Mouse (Mus musculus) erythroblast, embryonic 14.5 days (primary cell): ENCODE data around the gene Slc5a5. TPM values are rescaled to one million over a fixed set of nuclear protein-coding genes. Genes with fewer than 3 reads are reported as not detected.

Experiments
- H3K27me3 ChIP-seq: 2 replicates; pipeline ENCODE4 v1.6.1; 2012; ENCODE audit warnings: inconsistent platforms; ENCODE audit not compliant: control insufficient read depth
- H3K36me3 ChIP-seq: 2 replicates; pipeline ENCODE4 v1.6.1; 2012; ENCODE audit warnings: mild to moderate bottlenecking, inconsistent platforms; ENCODE audit not compliant: control insufficient read depth
- H3K4me1 ChIP-seq: 2 replicates; pipeline ENCODE4 v1.6.1; 2012; ENCODE audit warnings: inconsistent platforms; ENCODE audit not compliant: control insufficient read depth
- H3K4me3 ChIP-seq: replicated peaks from 2 replicates; pipeline ENCODE3; 2012; ENCODE audit warnings: moderate library complexity, mild to moderate bottlenecking, inconsistent platforms
- H3K9me3 ChIP-seq: 2 replicates; pipeline ENCODE4 v1.6.1; 2012; ENCODE audit warnings: low read length, inconsistent platforms, mixed read lengths; ENCODE audit not compliant: control insufficient read depth
- GATA1 ChIP-seq: IDR thresholded peaks from 2 replicates; pipeline ENCODE4 v1.6.1; 2012; ENCODE audit warnings: low read length, inconsistent platforms, mixed read lengths
- TAL1 ChIP-seq: IDR thresholded peaks from 3 replicates; pipeline ENCODE4 v1.6.1; 2012; ENCODE audit warnings: low read length, inconsistent platforms, mixed read lengths
- polyA plus RNA-seq: library from polyadenylated mRNA; stranded (reverse); fragments of >175 nt; gene quantifications from 2 replicates; pipeline ENCODE4 v1.2.3, GENCODE M21; 2012

The Slc5a5 gene
- polyA plus RNA-seq, 1 experiment: 0.03 TPM

DNA sequence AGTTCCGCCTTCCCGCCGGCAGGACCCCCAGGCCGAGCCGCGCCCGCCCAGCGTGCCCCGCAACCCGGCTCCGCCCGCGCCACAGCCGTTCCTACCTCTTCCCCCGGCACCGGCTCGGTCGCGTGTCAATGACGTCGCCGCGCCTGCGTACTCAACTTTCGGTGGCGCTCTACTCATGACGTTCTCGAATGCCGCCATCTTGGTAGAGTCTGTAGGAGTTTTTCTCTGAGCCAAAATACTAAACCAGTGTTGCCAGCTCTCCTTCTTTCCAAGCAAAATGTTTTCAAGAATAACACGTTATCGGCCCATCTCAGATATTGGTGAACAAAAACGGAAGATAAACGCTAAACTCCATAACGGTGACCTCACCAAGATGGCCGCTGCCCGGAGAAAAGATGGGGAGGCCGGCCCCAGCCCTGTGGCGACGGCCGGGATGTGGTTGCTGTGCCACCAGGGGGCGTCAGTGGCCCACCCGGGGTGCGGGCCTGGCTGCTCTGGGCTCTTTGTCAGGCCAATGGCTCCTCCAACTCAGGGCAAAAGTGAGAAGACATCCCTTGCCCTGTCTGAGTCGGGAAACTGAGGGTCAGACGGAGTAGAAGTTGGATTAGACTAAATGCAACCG lies 19.1 kb downstream of the Slc5a5 start, which contains the start of gene Ccdc124:
Gene Ccdc124, minus strand, starts transcription at position 572 of the 622 bp plus-strand sequence.
- peaks cover 18% of the 10 kb centered on the region for H3K36me3 ChIP-seq
- no peaks in the 10 kb centered on the region for H3K9me3 ChIP-seq
- peaks cover 63% of the 10 kb centered on the region for H3K4me1 ChIP-seq
- peaks cover 5% of the 10 kb centered on the region for H3K27me3 ChIP-seq
- H3K4me3 ChIP-seq: peak within 1 kb of the TSS; percentile 89
- no peak for TF ChIP-seq TAL1
- TF ChIP-seq GATA1: no peak

GRCm38 (mm10) chr8:70872643-70873363 lies 19.8 kb downstream of the Slc5a5 start:
- no peaks in the 10 kb centered on the region for H3K27me3 ChIP-seq
- peaks cover 67% of the 10 kb centered on the region for H3K4me1 ChIP-seq
- TF ChIP-seq GATA1: no peak
- TF ChIP-seq TAL1: no peak
- peak overlapping the region; percentile 89 for H3K4me3 ChIP-seq
- H3K9me3 ChIP-seq: no peaks in the 10 kb centered on the region
- peaks cover 24% of the 10 kb centered on the region for H3K36me3 ChIP-seq

DNA sequence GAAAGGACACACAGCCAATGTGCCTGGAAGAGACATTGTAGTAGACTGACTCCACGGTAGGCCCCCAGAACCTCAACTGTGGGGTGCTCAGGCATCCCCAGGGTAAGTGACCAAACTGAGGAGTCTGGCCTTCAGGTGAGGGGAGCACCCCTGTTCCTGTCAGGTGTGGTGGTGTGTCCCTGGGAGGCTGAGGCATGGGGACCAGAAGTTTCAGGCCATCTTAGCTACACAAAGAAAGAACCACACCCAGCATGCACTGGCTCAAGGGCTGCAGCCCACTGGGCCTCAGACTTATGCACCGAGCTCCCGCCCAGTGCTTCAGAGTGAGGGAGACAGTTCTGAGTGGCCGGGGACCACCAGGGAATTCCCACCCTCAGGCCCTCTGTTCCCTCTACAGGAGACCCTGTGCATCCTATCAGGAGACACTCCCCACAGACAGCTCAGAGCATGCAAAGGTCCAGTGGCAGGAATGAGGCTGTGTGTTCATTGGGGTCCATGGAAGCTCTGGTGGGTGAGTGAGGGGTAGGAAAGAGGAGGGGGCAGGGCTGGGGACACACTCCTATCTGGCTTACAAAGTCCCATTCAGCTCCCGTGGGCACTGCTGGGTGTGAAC lies 21.3 kb downstream of the Slc5a5 start:
- peaks cover 31% of the 10 kb centered on the region for H3K36me3 ChIP-seq
- peaks cover 73% of the 10 kb centered on the region for H3K4me1 ChIP-seq
- no peaks in the 10 kb centered on the region for H3K27me3 ChIP-seq
- H3K4me3 ChIP-seq: peak overlapping the region; percentile 47
- no peaks in the 10 kb centered on the region for H3K9me3 ChIP-seq
- no peak for TF ChIP-seq TAL1
- no peak for TF ChIP-seq GATA1

DNA sequence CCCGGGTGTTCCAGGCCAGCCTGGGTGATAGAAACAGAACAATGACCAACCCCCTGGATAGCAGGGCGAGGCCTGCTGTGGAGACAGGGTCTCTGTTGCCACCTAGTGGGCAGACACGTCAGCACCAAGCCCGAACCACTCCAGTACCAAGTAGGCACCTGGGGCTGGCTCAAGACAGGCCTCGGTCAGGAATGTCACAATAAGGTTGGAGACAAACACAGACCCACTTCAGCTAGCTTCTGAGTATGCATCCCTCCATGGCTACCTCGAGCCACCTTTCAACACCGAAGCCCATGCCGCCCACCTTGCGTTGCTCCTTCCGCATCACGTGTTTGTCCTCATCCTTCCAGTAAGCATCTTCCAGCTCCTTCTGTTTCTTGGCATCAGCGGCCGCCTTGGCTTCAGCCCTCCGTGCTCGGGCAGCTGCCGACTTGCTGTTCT lies 22.9 kb downstream of the Slc5a5 start:
- Histone ChIP-seq H3K9me3 (peaks cover 4% of the 10 kb centered on the region; the same call in 1 of the 2 replicates), H3K27me3 (peaks cover 11% of the 10 kb centered on the region), H3K4me1 (peaks cover 83% of the 10 kb centered on the region), H3K36me3 (peaks cover 31% of the 10 kb centered on the region), H3K4me3 (no peak overlapping the region)
- no peak for TF ChIP-seq GATA1

- no peak for TF ChIP-seq TAL1
- Histone ChIP-seq H3K4me1 (peaks cover 83% of the 10 kb centered on the region), H3K9me3 (peaks cover 5% of the 10 kb centered on the region; the same call in 1 of the 2 replicates), H3K4me3 (peak overlapping the region; percentile 56), H3K36me3 (peaks cover 31% of the 10 kb centered on the region), H3K27me3 (peaks cover 16% of the 10 kb centered on the region)
Measured at GRCm38 (mm10) chr8:70869199-70869571, 23.4 kb downstream of the Slc5a5 start.

DNA sequence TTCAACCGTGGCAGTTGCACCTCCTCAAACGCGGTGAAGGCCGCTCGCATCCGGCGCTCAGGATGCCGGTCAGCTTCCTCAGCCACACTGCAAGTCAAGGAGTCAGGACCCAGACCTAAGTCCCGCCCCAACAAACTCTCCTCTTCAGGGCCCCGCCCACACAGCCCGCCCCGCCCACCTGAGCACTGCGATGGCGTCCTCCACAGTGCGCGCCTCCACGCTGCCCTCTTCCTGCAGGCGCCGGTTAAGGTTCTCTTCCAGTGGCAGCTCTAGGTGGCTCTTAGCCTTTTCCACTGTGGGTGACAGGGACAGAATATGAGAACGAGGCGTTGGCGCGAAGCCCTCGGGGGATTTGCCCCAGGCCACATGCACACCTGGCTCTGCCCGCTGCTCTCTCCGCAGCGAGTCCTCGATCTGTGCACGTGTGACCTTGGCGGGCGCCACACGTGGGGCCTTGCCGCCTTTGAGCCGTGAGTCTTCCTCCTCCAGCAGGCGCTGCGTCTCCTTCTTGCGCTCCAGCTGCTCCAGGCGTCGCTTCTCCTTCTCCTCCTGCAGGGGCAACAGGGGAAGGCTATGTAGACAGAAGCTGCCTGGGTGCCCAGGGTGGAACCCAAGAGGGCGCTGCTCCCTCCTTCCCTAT lies 23.9 kb downstream of the Slc5a5 start:
- peaks cover 31% of the 10 kb centered on the region for H3K36me3 ChIP-seq
- peak overlapping the region; percentile 56 for H3K4me3 ChIP-seq
- H3K4me1 ChIP-seq: peaks cover 83% of the 10 kb centered on the region
- peaks cover 7% of the 10 kb centered on the region; the same call in 1 of the 2 replicates for H3K9me3 ChIP-seq
- H3K27me3 ChIP-seq: peaks cover 21% of the 10 kb centered on the region
- no peak for TF ChIP-seq GATA1
- TF ChIP-seq TAL1: no peak

DNA sequence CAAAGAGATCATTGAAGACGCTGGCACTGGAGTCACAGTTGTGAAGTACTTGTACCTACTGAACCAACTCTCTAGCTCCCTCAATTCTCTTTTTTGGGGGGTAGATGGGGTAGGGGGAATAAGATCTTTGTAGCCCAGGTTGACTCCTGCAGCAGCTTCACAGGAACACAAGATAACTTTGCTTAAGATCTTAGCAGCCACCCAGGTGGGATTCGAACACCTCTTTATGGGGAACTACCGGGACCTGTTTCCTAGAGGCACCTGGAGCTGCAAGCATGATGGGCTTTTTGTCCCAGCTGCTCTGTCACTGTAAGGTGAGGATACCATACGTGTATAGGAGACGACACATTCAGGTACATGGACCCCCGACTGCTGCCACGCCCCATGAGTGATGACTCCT lies 26.0 kb downstream of the Slc5a5 start:
- peaks cover 19% of the 10 kb centered on the region for H3K9me3 ChIP-seq
- TF ChIP-seq GATA1: no peak
- H3K4me3 ChIP-seq: peak overlapping the region; percentile 85
- H3K27me3 ChIP-seq: peaks cover 42% of the 10 kb centered on the region
- H3K4me1 ChIP-seq: peaks cover 78% of the 10 kb centered on the region
- peaks cover 29% of the 10 kb centered on the region for H3K36me3 ChIP-seq

DNA sequence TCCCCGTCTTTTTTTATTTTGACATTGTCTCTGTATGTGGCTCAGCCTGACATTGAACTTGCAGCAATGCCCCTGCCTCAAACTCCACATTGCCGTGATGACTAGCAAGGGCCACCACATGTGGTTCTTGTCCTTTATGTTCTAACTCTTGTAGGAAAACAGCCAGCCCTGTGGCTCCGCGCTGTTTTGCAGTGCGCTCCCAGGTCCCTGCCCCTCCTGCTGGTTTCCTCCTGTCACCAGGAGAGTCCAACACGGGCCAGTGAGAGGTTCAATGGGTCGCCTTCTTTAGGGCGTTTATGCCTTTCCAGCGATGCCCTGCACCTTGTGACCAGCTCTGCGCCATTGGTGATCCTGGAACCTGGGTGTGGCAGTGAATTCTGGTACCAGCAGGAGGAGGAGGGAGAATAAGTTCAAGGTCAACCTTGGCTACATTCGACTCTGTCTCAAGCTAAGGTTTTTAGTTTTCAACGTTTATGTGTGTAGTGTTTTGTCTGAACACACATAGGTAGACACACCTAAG lies 26.5 kb downstream of the Slc5a5 start:
- Histone ChIP-seq H3K9me3 (peaks cover 19% of the 10 kb centered on the region), H3K36me3 (peaks cover 25% of the 10 kb centered on the region), H3K27me3 (peaks cover 47% of the 10 kb centered on the region), H3K4me1 (peaks cover 73% of the 10 kb centered on the region), H3K4me3 (peak overlapping the region; percentile 85)
- TF ChIP-seq TAL1 (no peak), GATA1 (no peak)
